Mouse (Mus musculus): ENCODE measurements at regions not wholly inside any gene's neighbourhood (a gene's known extent, or its start where the extent isn't known, plus 50 kb on each side); places are given as distances from the start of the nearest gene placed in this dataset.

DNA sequence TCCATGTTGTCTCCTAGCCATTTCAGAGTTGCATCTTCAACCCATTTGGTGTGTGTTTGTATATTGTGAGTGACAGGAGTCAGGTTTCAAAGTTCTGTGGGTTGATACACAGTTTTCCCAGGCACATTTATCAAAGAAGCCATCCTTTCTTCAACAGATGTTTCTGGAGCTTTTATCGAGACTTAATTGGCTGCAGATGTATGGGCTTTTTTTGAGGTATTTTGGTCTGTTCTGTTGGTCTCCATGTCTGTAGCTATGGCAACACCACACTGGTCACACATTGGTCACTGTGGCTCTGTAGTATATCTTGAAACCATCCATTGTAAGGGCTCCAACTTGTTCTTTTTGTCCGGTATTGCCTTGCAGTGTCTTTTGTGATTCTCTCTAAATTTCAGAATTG, 565.1 kb upstream of the Arid1b start:
- no peak for ATAC-seq (ENCODE audit: insufficient number of reproducible peaks, low FRiP score)
- Histone ChIP-seq H3K27ac (ENCODE audit: poor library complexity, severe bottlenecking) (no peak overlapping the region), H3K36me3 (no peaks in the 10 kb centered on the region), H3K4me1 (replicated peaks) (no peaks in the 10 kb centered on the region), H3K9me3 (replicated peaks) (no peaks in the 10 kb centered on the region), H3K4me3 (no peak overlapping the region), H3K27me3 (replicated peaks) (no peaks in the 10 kb centered on the region), H3K4me2 (no peak overlapping the region), H3K9ac (no peak overlapping the region)
- WGBS, result 52% methylated on average over 2 of the region's 2 CpGs

GRCm38 (mm10) chr17:4445606-4446005, 548.5 kb upstream of the Arid1b start:
- ATAC-seq (ENCODE audit: insufficient number of reproducible peaks, low FRiP score), result no peak
- 91% methylated on average over 1 of the region's 1 CpGs for WGBS

DNA sequence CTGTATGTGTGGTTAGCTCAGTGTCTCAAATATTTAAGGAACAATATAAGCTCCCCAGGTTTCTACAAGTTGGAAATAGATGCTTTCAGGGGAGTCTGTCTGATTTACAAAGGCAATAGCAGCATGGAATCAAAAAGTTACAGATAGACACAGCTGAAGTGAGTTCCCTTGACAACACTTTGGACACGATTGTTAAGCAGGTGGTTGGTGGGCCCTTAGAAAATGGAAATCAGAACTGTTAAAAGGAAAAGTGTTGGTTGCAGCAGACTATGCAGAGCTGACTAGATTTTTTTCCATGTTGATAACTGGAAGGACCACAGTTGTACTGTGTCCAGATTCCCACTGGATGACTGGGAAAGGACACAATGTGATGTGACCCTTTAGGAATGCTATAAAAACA, 536.6 kb upstream of the Arid1b start:
- Histone ChIP-seq H3K36me3 (no peaks in the 10 kb centered on the region), H3K27me3 (replicated peaks) (no peaks in the 10 kb centered on the region), H3K4me1 (replicated peaks) (no peaks in the 10 kb centered on the region), H3K4me3 (no peak overlapping the region), H3K9me3 (replicated peaks) (no peaks in the 10 kb centered on the region), H3K4me2 (no peak overlapping the region), H3K27ac (ENCODE audit: poor library complexity, severe bottlenecking) (no peak overlapping the region), H3K9ac (no peak overlapping the region)
- ATAC-seq (ENCODE audit: insufficient number of reproducible peaks, low FRiP score), result no peak
- 52% methylated on average over 1 of the region's 1 CpGs for WGBS

More at GRCm38 (mm10) chr17:4445606-4446005, 548.5 kb upstream of the Arid1b start:
- Histone ChIP-seq H3K9ac (no peak overlapping the region), H3K4me1 (replicated peaks) (no peaks in the 10 kb centered on the region), H3K27me3 (replicated peaks) (no peaks in the 10 kb centered on the region), H3K4me3 (no peak overlapping the region), H3K27ac (ENCODE audit: poor library complexity, severe bottlenecking) (no peak overlapping the region), H3K4me2 (no peak overlapping the region), H3K36me3 (no peaks in the 10 kb centered on the region), H3K9me3 (replicated peaks) (no peaks in the 10 kb centered on the region)

GRCm38 (mm10) chr17:4461541-4461940, 532.6 kb upstream of the Arid1b start:
- no peaks in the 10 kb centered on the region for H3K36me3 ChIP-seq
- H3K4me2 ChIP-seq, result no peak overlapping the region
- H3K4me1 ChIP-seq (replicated peaks), result no peaks in the 10 kb centered on the region
- H3K9ac ChIP-seq, result no peak overlapping the region
- H3K9me3 ChIP-seq (replicated peaks), result no peaks in the 10 kb centered on the region
- no peak overlapping the region for H3K27ac ChIP-seq (ENCODE audit: poor library complexity, severe bottlenecking)
- H3K4me3 ChIP-seq, result no peak overlapping the region
- H3K27me3 ChIP-seq (replicated peaks), result no peaks in the 10 kb centered on the region
- no peak for ATAC-seq (ENCODE audit: insufficient number of reproducible peaks, low FRiP score)
- 77% methylated on average over 2 of the region's 2 CpGs for WGBS

GRCm38 (mm10) chr17:4464286-4464880, 529.7 kb upstream of the Arid1b start:
- no peaks in the 10 kb centered on the region for H3K9me3 ChIP-seq (replicated peaks)
- H3K36me3 ChIP-seq, result no peaks in the 10 kb centered on the region
- H3K4me2 ChIP-seq, result no peak overlapping the region
- H3K4me1 ChIP-seq (replicated peaks), result no peaks in the 10 kb centered on the region
- no peaks in the 10 kb centered on the region for H3K27me3 ChIP-seq (replicated peaks)
- WGBS, result 54% methylated on average over 2 of the region's 2 CpGs
- no peak overlapping the region for H3K27ac ChIP-seq (ENCODE audit: poor library complexity, severe bottlenecking)
- H3K9ac ChIP-seq, result no peak overlapping the region
- no peak overlapping the region for H3K4me3 ChIP-seq
- ATAC-seq (ENCODE audit: insufficient number of reproducible peaks, low FRiP score), result no peak

DNA sequence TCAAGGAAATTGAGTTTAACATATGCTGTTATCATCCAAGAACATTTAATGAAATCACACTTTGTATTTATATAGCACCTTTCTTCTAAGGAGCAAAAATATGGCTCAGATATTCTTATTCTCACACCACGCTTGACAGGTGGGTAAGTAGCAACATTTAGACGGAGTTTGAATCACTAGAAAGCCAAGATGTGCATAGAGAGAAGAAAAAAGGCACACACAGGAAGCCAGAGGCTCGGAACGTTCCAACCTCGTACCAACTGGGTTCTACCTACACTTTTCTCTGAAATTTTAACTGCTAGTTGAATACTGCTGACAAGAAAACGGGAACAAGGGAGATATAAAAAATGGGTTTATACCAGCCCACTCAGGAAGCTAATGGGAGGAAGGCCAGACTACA, 528.4 kb upstream of the Arid1b start:
- WGBS, result 84% methylated on average over 6 of the region's 6 CpGs
- Histone ChIP-seq H3K4me2 (no peak overlapping the region), H3K4me1 (replicated peaks) (no peaks in the 10 kb centered on the region), H3K9me3 (replicated peaks) (no peaks in the 10 kb centered on the region), H3K27me3 (replicated peaks) (no peaks in the 10 kb centered on the region), H3K27ac (ENCODE audit: poor library complexity, severe bottlenecking) (no peak overlapping the region), H3K9ac (no peak overlapping the region), H3K36me3 (no peaks in the 10 kb centered on the region), H3K4me3 (no peak overlapping the region)
- ATAC-seq (ENCODE audit: insufficient number of reproducible peaks, low FRiP score), result no peak

DNA sequence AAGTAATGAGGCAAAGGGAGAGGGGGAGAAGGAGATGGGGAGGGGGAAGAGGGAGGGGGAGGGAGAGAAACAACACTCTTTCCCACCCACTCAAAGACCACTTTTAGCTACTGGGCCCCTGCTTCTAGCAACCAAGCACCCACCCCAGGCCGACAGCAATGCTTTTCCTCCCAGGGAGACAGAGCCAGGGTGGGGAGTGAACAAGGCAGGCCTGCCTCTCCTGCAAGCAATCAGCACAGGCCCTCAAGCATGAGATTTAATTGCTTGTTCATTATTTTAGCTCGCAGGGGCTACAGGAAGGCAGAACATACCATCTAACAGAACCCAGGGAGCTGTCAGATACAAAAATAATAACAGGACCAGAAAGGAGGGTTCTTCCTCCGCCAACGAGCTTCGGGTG, 521.7 kb upstream of the Arid1b start:
- 73% methylated on average over 5 of the region's 5 CpGs for WGBS
- ATAC-seq (ENCODE audit: insufficient number of reproducible peaks, low FRiP score), result no peak
- no peak overlapping the region for H3K4me2 ChIP-seq

DNA sequence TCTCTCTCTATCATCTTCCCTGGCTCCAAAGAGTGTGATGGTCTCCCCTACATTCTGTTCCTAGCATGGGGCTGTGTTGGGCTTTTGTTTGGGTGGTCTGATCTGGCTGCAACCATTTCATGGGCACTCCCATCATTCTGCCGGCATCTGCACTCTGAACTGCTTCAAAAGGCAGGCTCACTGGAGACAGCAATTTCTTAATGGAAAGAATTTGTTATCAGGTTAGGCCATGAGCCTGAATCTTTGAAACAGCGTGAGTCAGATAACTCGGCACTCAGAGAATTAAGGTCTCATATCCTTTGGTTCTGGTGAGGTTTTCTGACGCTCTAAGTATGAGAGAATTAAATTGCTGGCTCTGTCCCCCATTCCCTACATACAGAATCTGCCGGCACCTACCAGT, 519.8 kb upstream of the Arid1b start:
- peaks cover 24% of the 10 kb centered on the region for H3K4me1 ChIP-seq (replicated peaks)
- no peaks in the 10 kb centered on the region for H3K27me3 ChIP-seq (replicated peaks)
- H3K9me3 ChIP-seq (replicated peaks), result 0 out of 2 replicates have a peak, but pooled peaks cover 2% of the 10 kb centered on the region
- no peak for ATAC-seq (ENCODE audit: insufficient number of reproducible peaks, low FRiP score)
- H3K4me2 ChIP-seq, result no peak overlapping the region
- H3K9ac ChIP-seq, result no peak overlapping the region
- no peak overlapping the region for H3K4me3 ChIP-seq
- no peak overlapping the region for H3K27ac ChIP-seq (ENCODE audit: poor library complexity, severe bottlenecking)
- H3K36me3 ChIP-seq, result no peaks in the 10 kb centered on the region
- 35% methylated on average over 5 of the region's 5 CpGs for WGBS

More for the DNA sequence above, 521.7 kb upstream of the Arid1b start:
- Histone ChIP-seq H3K9ac (peak overlapping the region; percentile 16; the same call in 1 of the 2 replicates), H3K9me3 (replicated peaks) (0 out of 2 replicates have a peak, but pooled peaks cover 2% of the 10 kb centered on the region), H3K27ac (ENCODE audit: poor library complexity, severe bottlenecking) (no peak overlapping the region), H3K27me3 (replicated peaks) (no peaks in the 10 kb centered on the region), H3K4me3 (no peak overlapping the region), H3K4me1 (replicated peaks) (peaks cover 24% of the 10 kb centered on the region), H3K36me3 (no peaks in the 10 kb centered on the region)

- no peak overlapping the region for H3K4me2 ChIP-seq
- WGBS, result 90% methylated on average over 3 of the region's 3 CpGs
- no peak for ATAC-seq (ENCODE audit: insufficient number of reproducible peaks, low FRiP score)
- no peaks in the 10 kb centered on the region for H3K36me3 ChIP-seq
- peaks cover 24% of the 10 kb centered on the region for H3K4me1 ChIP-seq (replicated peaks)
- H3K9me3 ChIP-seq (replicated peaks), result 0 out of 2 replicates have a peak, but pooled peaks cover 2% of the 10 kb centered on the region
- no peak overlapping the region for H3K4me3 ChIP-seq
- H3K9ac ChIP-seq, result no peak overlapping the region
- H3K27ac ChIP-seq (ENCODE audit: poor library complexity, severe bottlenecking), result no peak overlapping the region
- no peaks in the 10 kb centered on the region for H3K27me3 ChIP-seq (replicated peaks)
Observed at GRCm38 (mm10) chr17:4475665-4476064, 518.5 kb upstream of the Arid1b start.

DNA sequence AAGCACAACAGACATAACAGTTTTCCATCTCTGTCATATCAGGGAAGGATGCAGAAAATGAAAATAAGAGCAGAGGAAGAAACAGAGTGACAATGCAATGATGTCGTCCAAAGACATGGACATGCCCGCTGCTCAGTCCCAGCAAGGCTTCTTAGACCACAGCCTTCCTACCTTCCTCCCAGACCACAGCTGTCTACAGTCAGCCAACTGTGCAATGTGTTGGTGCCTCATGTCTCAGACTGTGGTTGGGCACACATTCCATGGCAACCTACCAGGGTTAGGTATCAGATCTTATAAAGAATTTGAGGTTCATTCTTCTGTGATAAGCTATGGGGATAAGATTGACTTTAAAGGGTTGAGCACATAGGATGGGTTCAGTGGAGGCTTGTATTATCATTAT, 499.7 kb upstream of the Arid1b start:
- WGBS, result 93% methylated on average over 2 of the region's 2 CpGs
- Histone ChIP-seq H3K4me2 (no peak overlapping the region), H3K9me3 (replicated peaks) (no peaks in the 10 kb centered on the region), H3K9ac (no peak overlapping the region), H3K4me1 (replicated peaks) (peaks cover 17% of the 10 kb centered on the region), H3K36me3 (no peaks in the 10 kb centered on the region), H3K4me3 (no peak overlapping the region), H3K27me3 (replicated peaks) (no peaks in the 10 kb centered on the region), H3K27ac (ENCODE audit: poor library complexity, severe bottlenecking) (no peak overlapping the region)
- no peak for ATAC-seq (ENCODE audit: insufficient number of reproducible peaks, low FRiP score)

GRCm38 (mm10) chr17:4500504-4500903, 493.6 kb upstream of the Arid1b start:
- Histone ChIP-seq H3K36me3 (no peaks in the 10 kb centered on the region), H3K4me3 (no peak overlapping the region), H3K4me2 (no peak overlapping the region), H3K4me1 (replicated peaks) (peaks cover 17% of the 10 kb centered on the region), H3K27ac (ENCODE audit: poor library complexity, severe bottlenecking) (no peak overlapping the region), H3K9me3 (replicated peaks) (no peaks in the 10 kb centered on the region), H3K27me3 (replicated peaks) (no peaks in the 10 kb centered on the region), H3K9ac (no peak overlapping the region)
- ATAC-seq (ENCODE audit: insufficient number of reproducible peaks, low FRiP score), result no peak
- 74% methylated on average over 5 of the region's 5 CpGs for WGBS

GRCm38 (mm10) chr17:4501029-4501428, 493.1 kb upstream of the Arid1b start:
- Histone ChIP-seq H3K9me3 (replicated peaks) (no peaks in the 10 kb centered on the region), H3K9ac (no peak overlapping the region), H3K36me3 (no peaks in the 10 kb centered on the region), H3K27ac (ENCODE audit: poor library complexity, severe bottlenecking) (no peak overlapping the region), H3K4me2 (no peak overlapping the region), H3K4me3 (no peak overlapping the region), H3K27me3 (replicated peaks) (no peaks in the 10 kb centered on the region), H3K4me1 (replicated peaks) (peaks cover 17% of the 10 kb centered on the region)
- WGBS, result 69% methylated on average over 1 of the region's 1 CpGs
- ATAC-seq (ENCODE audit: insufficient number of reproducible peaks, low FRiP score), result no peak
